Mouse (Mus musculus) urinary bladder, postnatal 4 days (tissue): ENCODE measurements around the gene Cfap74.

Experiments used
- DNase-seq, 2 experiments: peaks; one replicate each; pipeline ENCODE4 v3.0.0; 2021 to 2022; ENCODE audit warnings: low spot score in 2 of 2

The Cfap74 gene

DNA sequence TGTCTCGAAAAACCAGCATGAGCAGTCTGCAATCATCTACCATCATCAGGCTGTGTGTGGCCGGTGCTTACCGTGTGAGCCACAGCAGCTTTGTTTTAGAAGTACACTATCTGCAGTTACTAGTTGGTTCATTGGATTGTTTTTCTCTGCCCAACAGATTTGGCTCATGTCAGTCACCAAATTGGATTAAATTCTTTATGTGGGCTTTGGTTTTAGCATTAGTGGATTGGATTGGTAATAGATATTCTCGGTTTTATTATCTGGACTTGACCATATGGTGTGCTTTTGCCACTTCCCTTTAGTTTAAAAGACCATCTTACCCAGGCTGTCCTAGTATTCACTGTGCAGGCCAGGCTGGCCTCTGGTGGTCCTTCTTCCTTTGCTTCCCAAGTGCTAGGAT lies 85.9 kb downstream of the Cfap74 start:
- no peak for DNase-seq

DNA sequence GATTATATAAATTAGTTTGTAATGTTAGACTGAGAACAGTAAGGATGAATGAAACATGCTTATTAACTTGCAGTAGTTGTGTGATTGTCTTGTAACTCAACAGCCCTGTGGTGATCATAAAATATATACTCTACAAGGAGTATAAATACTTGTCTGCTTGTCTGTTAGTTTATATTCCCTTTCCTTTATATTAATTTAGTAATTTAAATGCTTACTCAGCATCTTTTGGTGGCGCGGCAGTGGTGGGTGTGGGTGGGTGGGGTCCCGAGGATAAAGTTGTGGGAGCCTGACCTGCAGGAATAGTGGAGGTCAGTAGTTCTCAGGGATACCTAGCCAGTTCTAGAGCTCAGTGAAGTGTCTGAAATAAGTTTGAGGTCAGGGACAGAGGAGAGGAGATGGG lies 89.0 kb downstream of the Cfap74 start:
- DNase-seq = no peak

DNA sequence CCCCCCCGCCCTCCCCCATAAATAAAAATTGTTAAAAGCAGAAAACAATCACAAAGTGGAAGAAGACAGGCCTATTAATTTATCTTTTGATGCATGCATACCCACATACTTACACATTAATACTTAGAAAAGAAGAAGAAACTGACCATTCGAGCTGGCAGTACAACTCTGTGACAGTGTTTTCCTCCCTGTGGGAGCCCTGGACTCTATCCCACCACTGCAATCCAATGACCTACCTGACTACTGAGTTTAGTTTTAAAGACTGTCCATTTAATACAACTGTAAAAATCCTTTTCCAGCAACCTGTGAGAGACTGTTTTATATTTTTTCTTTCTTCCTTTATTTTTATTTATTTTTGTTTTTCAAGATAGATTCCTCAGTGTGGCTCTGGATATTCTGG lies 92.1 kb downstream of the Cfap74 start:
- no peak for DNase-seq

DNA sequence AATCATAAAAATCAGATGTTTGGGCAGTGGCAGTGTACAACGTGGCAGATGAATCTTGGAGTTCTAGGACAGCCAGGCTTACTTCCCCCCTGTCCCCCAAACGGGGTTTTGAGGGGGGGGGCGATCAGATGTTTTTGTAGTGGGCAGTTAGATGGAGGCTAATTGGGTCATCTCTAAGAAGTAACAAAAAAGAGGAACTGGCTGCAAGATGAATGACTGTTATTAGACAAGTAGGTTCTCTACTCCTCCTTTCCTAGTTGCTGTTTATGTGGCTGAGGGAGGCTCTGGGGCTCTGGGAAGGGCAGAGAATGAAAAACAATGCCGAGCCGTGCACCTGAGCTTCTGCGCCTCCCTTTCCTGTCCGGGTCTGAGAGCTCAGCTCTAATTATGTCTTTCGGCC lies 96.1 kb downstream of the Cfap74 start:
- no peak for DNase-seq

DNA sequence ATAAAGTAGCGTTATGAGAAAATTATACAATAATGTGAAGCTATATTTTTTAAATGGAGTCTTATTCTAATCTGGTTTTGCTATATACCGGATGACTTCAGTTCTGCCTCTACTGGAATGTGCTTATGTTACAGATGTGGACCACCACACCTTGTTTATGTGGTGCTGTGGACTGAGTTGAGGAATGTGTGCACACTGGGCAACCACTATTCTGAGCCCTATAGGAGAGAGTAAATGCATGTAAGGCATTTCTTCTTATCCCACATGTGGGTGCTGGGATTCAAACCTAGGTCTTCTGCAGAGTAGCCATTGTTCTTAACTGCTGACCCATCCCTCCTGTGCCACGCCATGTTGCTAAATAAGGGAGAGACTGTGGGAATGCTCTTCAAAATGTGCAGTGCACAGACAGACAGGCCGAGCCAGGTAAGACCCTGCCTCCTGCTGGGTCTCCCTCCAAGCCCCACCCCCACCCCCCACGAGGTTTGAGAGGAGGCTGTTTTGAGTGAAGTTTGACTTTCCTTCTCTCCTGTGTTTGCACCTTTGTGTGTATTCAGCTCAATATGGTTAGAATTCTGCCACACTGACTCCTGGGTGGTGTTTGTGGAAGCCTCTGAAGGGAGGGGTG lies 96.8 kb downstream of the Cfap74 start:
- no peak for DNase-seq

DNA sequence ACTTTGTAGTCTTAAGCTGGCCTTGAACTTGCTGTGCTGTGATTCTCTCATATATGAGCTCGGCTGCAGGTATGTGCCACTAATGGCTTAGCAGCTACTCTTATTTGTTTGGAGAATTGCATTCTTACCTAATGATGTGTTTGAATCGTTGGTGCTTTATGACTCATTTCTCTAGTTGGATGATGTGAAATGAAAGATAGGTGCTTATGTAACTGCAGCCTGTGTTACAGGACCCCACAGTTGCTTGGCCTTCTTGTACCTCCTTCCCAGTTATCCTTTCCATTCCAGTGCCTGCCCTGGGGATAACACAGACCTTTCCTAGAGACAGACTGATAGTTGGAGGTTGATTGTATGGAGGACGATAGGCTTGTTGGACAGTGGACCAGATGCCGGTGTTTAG lies 99.6 kb downstream of the Cfap74 start:
- DNase-seq = no peak

DNA sequence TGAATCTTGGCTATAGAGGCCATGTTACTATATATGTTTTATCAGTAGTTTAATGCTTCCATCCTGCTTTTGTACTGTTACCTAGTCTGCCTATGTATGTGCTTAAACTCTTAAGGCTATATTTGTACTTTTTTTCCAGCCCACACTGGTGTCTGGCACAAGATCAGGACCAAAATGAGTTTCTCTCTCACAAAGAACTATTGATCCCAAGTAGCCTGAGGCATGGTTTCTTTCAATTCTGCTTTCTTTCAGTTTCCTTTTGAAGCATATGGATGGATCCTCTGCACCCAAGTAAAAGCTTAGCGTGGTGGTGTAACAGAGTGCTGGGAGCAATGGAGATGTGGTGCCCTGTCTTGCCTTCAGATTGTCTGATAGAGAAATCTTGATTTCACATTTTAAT lies 102.0 kb downstream of the Cfap74 start:
- DNase-seq = no peak

DNA sequence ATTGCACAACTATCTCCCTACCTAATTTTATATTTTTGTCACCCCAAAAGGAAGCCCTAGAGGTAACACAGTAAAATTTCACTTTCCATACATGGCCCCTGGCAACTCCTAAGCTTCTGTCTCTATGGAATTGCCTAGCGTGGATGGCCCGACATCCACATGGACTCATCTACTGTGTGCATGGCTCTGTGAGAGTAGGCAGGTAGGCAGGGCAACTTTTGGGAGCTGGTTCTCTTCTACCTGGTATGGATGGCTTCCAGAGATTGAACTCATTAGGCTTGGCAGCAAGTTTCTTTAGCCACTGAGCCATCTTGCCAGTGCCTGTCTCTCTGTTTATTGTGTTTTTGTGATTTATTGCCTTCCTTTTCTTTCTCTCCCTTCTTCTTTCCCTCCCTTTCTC lies 105.8 kb downstream of the Cfap74 start:
- no peak for DNase-seq
